Mouse (Mus musculus) natural killer cell, adult 2 months (primary cell): Measurements from ENCODE around the gene Ankrd44.
A peak's percentile ranks its signal among the peaks of the same experiment; 100 is the strongest.

Experiments
- DNase-seq, 2 experiments: peaks; one replicate each; pipeline ENCODE4 v3.0.0; 2022; ENCODE audit warnings: low spot score in 2 of 2

Gene Ankrd44

DNA sequence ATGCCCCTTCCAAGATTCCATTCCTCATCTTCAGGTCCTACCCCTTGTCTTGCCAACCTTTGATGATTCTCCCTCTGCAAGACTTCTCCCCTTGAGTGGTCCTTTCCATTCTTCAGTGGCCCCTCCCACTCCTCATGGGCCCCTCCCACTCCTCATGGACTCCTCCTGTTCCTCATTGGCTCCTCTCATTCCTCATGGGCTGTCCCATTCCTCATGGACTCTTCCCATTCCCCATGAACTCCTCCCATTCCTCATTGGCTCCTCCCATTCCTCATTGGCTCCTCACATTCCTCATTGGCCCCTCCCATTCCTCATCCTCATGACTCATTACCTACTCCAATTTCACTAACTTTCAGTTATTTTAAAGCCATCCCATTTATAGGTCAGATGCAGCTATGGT is 166.3 kb downstream of the Ankrd44 start:
- no peak for DNase-seq

DNA sequence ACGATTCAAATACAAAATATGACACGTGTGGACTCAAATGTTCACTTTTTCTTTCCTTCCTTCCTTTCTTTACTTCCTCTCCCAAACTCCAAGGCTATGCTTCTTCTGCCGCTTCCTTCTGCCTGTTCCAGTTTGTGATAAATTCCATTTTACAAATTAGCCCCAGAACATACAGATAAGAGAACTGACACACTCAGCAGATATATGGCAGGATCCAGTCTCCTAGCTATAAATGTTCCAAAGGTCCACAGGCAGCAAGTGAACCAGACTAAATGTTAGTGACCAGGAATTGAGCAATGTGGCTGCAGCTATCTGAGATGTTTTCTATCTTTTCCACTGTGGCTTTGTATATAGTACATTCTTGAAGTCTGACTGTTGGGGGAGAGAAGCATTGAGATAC is 168.9 kb downstream of the Ankrd44 start:
- DNase-seq = no peak

- DNase-seq = no peak
Measured at GRCm38 (mm10) chr1:54755690-54756365, 170.4 kb downstream of the Ankrd44 start.

- no peak for DNase-seq
Measured at GRCm38 (mm10) chr1:54749961-54750360, 176.2 kb downstream of the Ankrd44 start.

DNA sequence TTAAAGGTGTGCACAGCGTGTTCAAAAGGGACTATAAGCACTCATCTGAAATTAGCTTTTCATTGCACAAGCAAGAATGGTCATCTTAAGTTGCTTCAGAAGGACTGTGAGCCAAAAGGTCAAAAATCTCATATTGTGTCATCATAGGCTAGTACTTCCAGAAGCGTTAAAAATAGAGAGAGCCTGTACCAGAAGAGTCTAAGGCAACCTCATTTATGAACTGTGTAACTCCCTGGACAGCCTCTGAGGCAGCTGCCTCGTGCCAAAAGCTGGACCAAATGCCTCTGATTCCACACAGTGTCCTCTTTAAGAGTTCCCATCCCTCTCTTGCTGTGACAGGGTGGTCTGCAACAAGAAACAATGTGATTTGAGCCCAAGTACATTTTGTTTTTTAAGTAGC is 176.7 kb downstream of the Ankrd44 start:
- no peak for DNase-seq

- peak; percentile 5 to 12 for DNase-seq
Measured at GRCm38 (mm10) chr1:54747785-54748420, 178.3 kb downstream of the Ankrd44 start.

GRCm38 (mm10) chr1:54745666-54746065 is 180.5 kb downstream of the Ankrd44 start:
- no peak for DNase-seq

DNA sequence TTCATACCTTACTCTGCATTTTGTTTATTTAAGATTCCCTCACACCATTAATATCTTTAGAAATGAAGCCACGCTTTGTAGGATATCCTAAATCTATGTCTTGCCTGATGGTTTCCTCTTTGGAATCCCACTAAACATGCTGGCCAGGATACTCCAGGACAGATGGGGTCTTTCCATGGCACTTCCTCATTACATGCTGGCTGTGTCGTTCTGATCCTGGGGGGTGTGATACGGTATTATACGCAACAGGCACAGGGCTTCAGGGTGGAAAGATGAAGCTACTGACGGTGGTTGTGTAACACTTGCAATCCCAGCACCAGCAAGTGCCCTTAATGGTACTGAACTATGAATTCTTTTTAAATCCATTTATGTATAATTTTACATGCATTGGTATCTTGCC is 182.0 kb downstream of the Ankrd44 start:
- DNase-seq = no peak

DNA sequence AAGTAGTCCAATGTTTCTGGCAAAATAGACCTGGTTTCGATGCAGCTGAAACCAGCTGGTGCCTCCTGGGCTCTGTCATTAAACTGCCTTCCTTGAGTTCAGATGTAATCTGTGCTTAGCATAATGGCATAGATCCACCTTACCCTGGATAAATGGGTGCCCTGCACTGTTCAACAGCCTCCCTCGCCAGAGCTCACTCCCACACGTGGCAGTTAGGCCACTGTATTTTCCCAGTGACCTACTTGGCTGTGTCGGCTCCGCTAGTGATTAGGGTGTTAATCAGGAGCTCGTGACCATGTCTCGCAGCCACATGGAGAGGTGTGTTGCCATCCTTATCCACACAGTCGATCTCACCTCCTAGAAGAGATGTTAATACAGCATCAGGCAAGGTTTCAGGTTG is 183.1 kb downstream of the Ankrd44 start:
- DNase-seq = no peak

- no peak for DNase-seq
Measured at GRCm38 (mm10) chr1:54740936-54741335, 185.3 kb downstream of the Ankrd44 start.

DNA sequence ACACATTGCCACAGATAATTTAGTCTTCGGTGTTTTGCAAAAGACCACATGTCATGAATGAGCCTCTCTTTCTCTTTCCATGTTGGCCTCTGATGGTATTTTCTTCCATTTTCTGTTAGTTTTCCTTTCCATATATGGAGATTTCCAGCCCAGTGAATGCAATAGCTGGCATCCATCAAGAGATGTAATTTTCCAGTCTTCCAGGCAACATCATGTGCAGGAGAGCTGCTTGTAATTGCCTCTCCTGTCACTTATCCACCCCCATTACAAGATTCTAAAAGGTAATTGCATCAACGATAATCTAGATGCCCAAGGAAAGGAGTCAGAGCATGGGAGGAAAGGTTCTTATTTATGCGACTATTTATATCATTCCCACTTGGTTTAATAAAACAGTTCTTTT is 188.7 kb downstream of the Ankrd44 start:
- DNase-seq = no peak

- no peak for DNase-seq
Measured at GRCm38 (mm10) chr1:54734917-54735664, 191.1 kb downstream of the Ankrd44 start.

- no peak for DNase-seq
Measured at GRCm38 (mm10) chr1:54729316-54729715, 196.9 kb downstream of the Ankrd44 start.

- no peak for DNase-seq
Measured at GRCm38 (mm10) chr1:54726555-54726954, 199.6 kb downstream of the Ankrd44 start.

DNA sequence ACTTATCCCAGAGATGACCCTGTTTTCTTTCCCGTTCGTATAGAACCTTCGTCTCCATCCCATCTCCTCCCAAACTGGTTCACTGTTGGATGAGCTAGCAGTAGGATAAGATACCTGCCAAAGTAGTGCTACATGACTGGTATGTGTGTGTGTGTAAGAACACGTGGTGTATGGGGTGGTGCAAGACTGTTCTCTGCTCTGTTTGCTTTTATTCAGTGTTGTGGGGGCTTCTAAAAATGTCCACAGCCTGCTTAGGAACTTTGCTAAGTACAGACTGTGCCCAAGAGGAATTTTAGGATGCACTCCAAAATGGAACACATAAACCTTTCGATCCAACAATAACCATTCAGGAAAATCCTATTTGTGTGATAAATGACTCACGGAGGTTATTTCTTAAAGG is 209.3 kb downstream of the Ankrd44 start:
- DNase-seq = no peak

- DNase-seq = no peak
Measured at GRCm38 (mm10) chr1:54715061-54715760, 211.0 kb downstream of the Ankrd44 start.

- no peak for DNase-seq
Measured at GRCm38 (mm10) chr1:54713231-54714173, 212.7 kb downstream of the Ankrd44 start.

DNA sequence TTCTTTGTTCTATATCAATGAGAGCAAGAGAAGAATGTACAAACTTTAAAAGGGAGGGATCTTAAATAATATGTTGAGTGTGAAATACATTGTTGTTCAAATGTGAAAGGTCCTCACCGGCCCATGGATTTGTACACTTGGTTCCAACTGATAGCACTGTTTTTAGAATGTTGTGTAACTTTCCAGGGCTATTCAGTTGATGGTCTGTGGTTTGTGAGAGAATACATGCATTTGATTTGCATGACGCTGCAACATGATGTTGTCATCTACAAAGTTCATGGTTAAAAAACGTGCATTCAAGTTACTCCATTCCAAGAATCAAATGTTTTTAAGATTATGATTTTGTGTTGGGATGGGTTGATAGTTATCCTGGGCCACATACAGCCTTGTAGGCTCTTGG is 214.6 kb downstream of the Ankrd44 start:
- no peak for DNase-seq

GRCm38 (mm10) chr1:54710550-54710949 is 215.6 kb downstream of the Ankrd44 start:
- no peak for DNase-seq

DNA sequence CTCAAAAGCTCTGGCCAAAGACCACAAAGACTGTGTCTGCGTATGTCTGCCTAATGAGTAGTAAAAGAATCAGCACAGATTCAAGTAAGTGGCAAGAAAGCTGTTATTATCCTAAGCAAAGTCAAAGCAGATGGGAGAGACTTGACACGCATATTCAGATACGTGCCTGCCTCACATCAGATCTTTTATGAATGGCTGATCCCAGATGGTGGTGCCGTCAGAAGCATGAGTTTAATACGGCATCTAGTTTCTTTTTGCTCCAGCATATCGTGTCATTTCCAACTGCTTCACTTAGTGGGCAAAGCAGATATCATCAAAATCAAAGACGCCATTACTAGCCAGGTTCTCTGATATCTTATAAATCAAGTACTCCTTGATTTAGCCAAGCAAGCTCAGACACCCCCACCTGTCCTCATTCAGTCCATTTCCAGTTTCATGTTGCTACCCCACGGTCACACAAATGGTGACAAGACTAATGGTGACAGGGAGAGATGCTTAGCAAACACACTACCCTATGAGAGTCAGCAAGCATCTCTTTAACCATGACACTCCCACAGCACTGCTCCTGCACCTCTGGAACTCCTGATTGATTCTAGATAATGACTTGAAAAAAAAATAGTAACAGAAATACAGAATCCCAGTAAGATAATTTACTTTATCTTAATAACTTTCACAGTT is 218.2 kb downstream of the Ankrd44 start:
- DNase-seq = no peak
